In genomic region chr9:77544354-77545067, GRCm38 (mm10) we compare ENCODE assay signal across 7 mouse cellular contexts. TPM values are rescaled to one million over a fixed set of nuclear protein-coding genes. Genes with fewer than 3 reads are reported as not detected.
DNase-seq lines count a peak whose midpoint lies in the region; ATAC-seq lines count a peak whose summit lies in the region.

Gene Lrrc1 (minus strand): TSS chr9:77544870.

- no peaks in the 10 kb centered on the region for H3K27me3 ChIP-seq in intestine, embryonic 16.5 days (replicated peaks; ENCODE audit: control insufficient read depth, insufficient read depth, low read length)
- H3K27me3 ChIP-seq in midbrain, embryonic 11.5 days (ENCODE audit: control insufficient read depth, insufficient read depth, low read length): no peaks in the 10 kb centered on the region; the same call in 1 of the 2 replicates

- peak within 1 kb of the TSS; percentile 80 for H3K4me3 ChIP-seq in intestine, embryonic 16.5 days (ENCODE audit: low read length)
- H3K4me3 ChIP-seq in midbrain, embryonic 11.5 days (ENCODE audit: low read depth, low read length): peak within 1 kb of the TSS; percentile 75

- no peaks in the 10 kb centered on the region for H3K36me3 ChIP-seq in intestine, embryonic 16.5 days (ENCODE audit: control insufficient read depth, insufficient read depth, low read length)
- no peaks in the 10 kb centered on the region for H3K36me3 ChIP-seq in midbrain, embryonic 11.5 days (ENCODE audit: control insufficient read depth, insufficient read depth, low read length)

- peak; percentile 94 for DNase-seq in adrenal gland, adult 2 months
- DNase-seq in embryo, embryonic 11.5 days (ENCODE audit: low read depth, low spot score): peak; percentile 85
- DNase-seq in gastrocnemius, postnatal 4 days (ENCODE audit: low spot score in 2 of 2): peak; percentile 82 to 87
- DNase-seq in left cerebral cortex, postnatal 36 days (ENCODE audit: low spot score in 2 of 2): peak; percentile 81 to 86
- peak; percentile 99 for DNase-seq in midbrain, embryonic 11.5 days (ENCODE audit: low spot score, missing footprints)
- DNase-seq in spleen, adult 12 weeks (ENCODE audit: low spot score): peak; percentile 61

- H3K27ac ChIP-seq in intestine, embryonic 16.5 days (ENCODE audit: low read length): peak within 1 kb of the TSS; percentile 56
- H3K27ac ChIP-seq in midbrain, embryonic 11.5 days (ENCODE audit: low read depth, low read length): no peak within 1 kb of the TSS; the same call in 1 of the 2 replicates

- no peaks in the 10 kb centered on the region for H3K9me3 ChIP-seq in intestine, embryonic 16.5 days (ENCODE audit: control insufficient read depth, low read length)
- H3K9me3 ChIP-seq in midbrain, embryonic 11.5 days (ENCODE audit: control insufficient read depth, low read length): no peaks in the 10 kb centered on the region

- under 1% methylated on average over 88 of the region's 88 CpGs for WGBS in intestine, embryonic 16.5 days
- WGBS in midbrain, embryonic 11.5 days: under 1% methylated on average over 80 of the region's 88 CpGs

- peak; percentile 77 for ATAC-seq in intestine, embryonic 16.5 days
- peak; percentile 93 for ATAC-seq in midbrain, embryonic 11.5 days (ENCODE audit: low FRiP score)

- peak within 1 kb of the TSS; percentile 82 for H3K9ac ChIP-seq in intestine, embryonic 16.5 days (ENCODE audit: low read depth, low read length)
- H3K9ac ChIP-seq in midbrain, embryonic 11.5 days (ENCODE audit: low read length): peak within 1 kb of the TSS; percentile 77

- peak within 1 kb of the TSS; percentile 88 for H3K4me2 ChIP-seq in intestine, embryonic 16.5 days (ENCODE audit: low read depth, low read length)
- H3K4me2 ChIP-seq in midbrain, embryonic 11.5 days: peak within 1 kb of the TSS; percentile 96

- intact Hi-C loops in left cerebral cortex, postnatal 36 days (cut with DNase I): loop anchor here (5.0 to 10.0 kb wide), 3 partner anchors 80 to 208 kb away; partner anchors contain the start of gene Gclc

- H3K4me1 ChIP-seq in intestine, embryonic 16.5 days (ENCODE audit: control insufficient read depth, insufficient read depth, low read length): peaks cover 18% of the 10 kb centered on the region
- H3K4me1 ChIP-seq in midbrain, embryonic 11.5 days (ENCODE audit: control insufficient read depth, insufficient read depth, low read length): peaks cover 12% of the 10 kb centered on the region; the same call in 1 of the 2 replicates

RNA-seq across cellular contexts. Expression of gene Lrrc1, which starts in this region (rescaled TPM):
- 10 to 100 TPM; 10.0 to 15.1 TPM for total RNA-seq in adrenal gland, adult 2 months (2021)
- polyA plus RNA-seq in adrenal gland, adult 2 months (2012; rRNA removed): 10.7 and 22.8 TPM in 2 replicates
- 1 to 10 TPM; 4.5 to 5.9 TPM for total RNA-seq in gastrocnemius, postnatal 4 days (2021)
- 14.1 and 14.8 TPM in 2 replicates for polyA plus RNA-seq in intestine, embryonic 16.5 days (2015; fragmentation: Nextera tagmentation; extraction: Ambion mirVana)
- total RNA-seq in left cerebral cortex, postnatal 36 days (2021): 1 to 10 TPM; 6.1 to 6.2 TPM
- 5.0 and 6.6 TPM in 2 replicates for polyA plus RNA-seq in midbrain, embryonic 11.5 days (2014; fragmentation: Nextera tagmentation; extraction: Ambion mirVana)
